In the genomic region with DNA sequence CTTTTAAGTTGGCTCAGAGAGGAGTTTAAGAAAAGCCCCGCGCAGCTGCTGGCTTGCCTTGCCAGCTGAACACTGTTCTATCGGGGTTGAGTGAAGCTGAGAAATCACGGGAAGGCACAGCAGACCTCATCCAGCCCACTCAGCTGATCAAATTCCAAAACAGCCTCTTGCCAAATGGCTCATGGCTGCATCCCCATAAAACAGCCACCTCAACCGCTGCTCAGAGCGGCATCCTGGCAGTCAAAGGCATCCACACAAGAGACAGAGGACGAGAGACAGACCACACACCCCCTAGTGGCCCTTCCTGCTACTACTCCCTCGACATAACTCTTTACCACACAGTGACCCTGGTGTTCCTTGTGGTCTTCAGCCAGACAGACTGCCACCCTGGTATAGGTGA, we compare ENCODE assay signal across 9 mouse cellular contexts. TPM values are rescaled to one million over a fixed set of nuclear protein-coding genes. Genes with fewer than 3 reads are reported as not detected.
DNase-seq lines count a peak whose midpoint lies in the region; ATAC-seq and TF ChIP-seq lines count a peak whose summit lies in the region.
"Had no signal": no experiment of that assay in that cellular context is flagged by ENCODE, and none has a peak within 500 bp of the region (broad histone marks: within the 10 kb centered on the region; RNA-seq: fewer than 3 reads in every experiment).

No protein-coding gene starts in this region.

- H3K9ac ChIP-seq in intestine, postnatal 0 days (ENCODE audit: low read depth, low read length), result no peak overlapping the region
- H3K9ac ChIP-seq in intestine, embryonic 15.5 days, result no peak overlapping the region
- no peak overlapping the region for H3K9ac ChIP-seq in forebrain, embryonic 14.5 days (ENCODE audit: low read length)
- H3K9ac ChIP-seq: embryonic facial prominence, embryonic 13.5 days; midbrain, embryonic 12.5 days had no signal

- peak; percentile 69 for TF ChIP-seq CTCF in intestine, postnatal 0 days (IDR thresholded peaks at IDR 0.05; ENCODE audit: low read depth)
- TF ChIP-seq CTCF in Patski (IDR thresholded peaks at IDR 0.05), result peak; percentile 51

- no peaks in the 10 kb centered on the region for H3K27me3 ChIP-seq in intestine, postnatal 0 days (replicated peaks; ENCODE audit: control insufficient read depth, insufficient read depth, low read length)
- H3K27me3 ChIP-seq in intestine, embryonic 15.5 days (replicated peaks), result no peaks in the 10 kb centered on the region
- peaks cover 6% of the 10 kb centered on the region for H3K27me3 ChIP-seq in Patski
- H3K27me3 ChIP-seq in forebrain, embryonic 14.5 days (replicated peaks; ENCODE audit: control insufficient read depth, insufficient read depth, low read length), result no peaks in the 10 kb centered on the region
- H3K27me3 ChIP-seq: embryonic facial prominence, embryonic 13.5 days; midbrain, embryonic 12.5 days had no signal

- POLR2A ChIA-PET in Patski (lab: Charles Lee), result no interaction called here

- no peaks in the 10 kb centered on the region for H3K36me3 ChIP-seq in intestine, postnatal 0 days (ENCODE audit: control insufficient read depth, insufficient read depth)
- H3K36me3 ChIP-seq in intestine, embryonic 15.5 days, result no peaks in the 10 kb centered on the region
- H3K36me3 ChIP-seq in forebrain, embryonic 14.5 days (ENCODE audit: control insufficient read depth, insufficient read depth, low read length), result no peaks in the 10 kb centered on the region
- H3K36me3 ChIP-seq: embryonic facial prominence, embryonic 13.5 days; midbrain, embryonic 12.5 days had no signal

- 37% methylated on average over 8 of the region's 8 CpGs for WGBS in intestine, postnatal 0 days
- 40% methylated on average over 8 of the region's 8 CpGs for WGBS in intestine, embryonic 15.5 days
- WGBS in forebrain, embryonic 14.5 days, result 27% methylated on average over 8 of the region's 8 CpGs

- in situ Hi-C loops in Patski (cut with MboI; ENCODE audit: low pct_unique_long_range_greater_than_20kb), result no loop called here

- H3K27ac ChIP-seq in intestine, postnatal 0 days (ENCODE audit: low read depth, low read length), result no peak overlapping the region
- no peak overlapping the region for H3K27ac ChIP-seq in intestine, embryonic 15.5 days
- H3K27ac ChIP-seq in forebrain, embryonic 14.5 days (ENCODE audit: low read depth, low read length), result no peak overlapping the region
- H3K27ac ChIP-seq: embryonic facial prominence, embryonic 13.5 days; midbrain, embryonic 12.5 days had no signal

- no peak overlapping the region for H3K4me2 ChIP-seq in intestine, postnatal 0 days (replicated peaks; ENCODE audit: low read depth)
- H3K4me2 ChIP-seq in intestine, embryonic 15.5 days (replicated peaks), result no peak overlapping the region
- H3K4me2 ChIP-seq in forebrain, embryonic 14.5 days (ENCODE audit: low read length), result no peak overlapping the region
- H3K4me2 ChIP-seq: embryonic facial prominence, embryonic 13.5 days; midbrain, embryonic 12.5 days had no signal

- H3K9me3 ChIP-seq in intestine, postnatal 0 days (ENCODE audit: control insufficient read depth), result no peaks in the 10 kb centered on the region
- no peaks in the 10 kb centered on the region for H3K9me3 ChIP-seq in intestine, embryonic 15.5 days
- no peaks in the 10 kb centered on the region for H3K9me3 ChIP-seq in forebrain, embryonic 14.5 days (replicated peaks; ENCODE audit: control insufficient read depth, low read length)
- H3K9me3 ChIP-seq: embryonic facial prominence, embryonic 13.5 days; midbrain, embryonic 12.5 days had no signal

- no peaks in the 10 kb centered on the region for H3K4me1 ChIP-seq in intestine, postnatal 0 days (replicated peaks; ENCODE audit: control insufficient read depth, insufficient read depth, low read length)
- no peaks in the 10 kb centered on the region for H3K4me1 ChIP-seq in intestine, embryonic 15.5 days (replicated peaks)
- H3K4me1 ChIP-seq in forebrain, embryonic 14.5 days (ENCODE audit: control insufficient read depth, insufficient read depth, low read length), result no peaks in the 10 kb centered on the region
- H3K4me1 ChIP-seq: embryonic facial prominence, embryonic 13.5 days had no signal

- no peak for DNase-seq in Patski (ENCODE audit: low read depth, low spot score)
- DNase-seq in forebrain, embryonic 14.5 days (ENCODE audit: low spot score), result peak; percentile 36
- DNase-seq in layer of hippocampus, adult 9-11 months, result peak; percentile 69
- peak; percentile 28 for DNase-seq in lung, postnatal 36 days
- peak; percentile 24 to 34 for DNase-seq in thymus, postnatal 36 days

- H3K4me3 ChIP-seq in intestine, postnatal 0 days (ENCODE audit: low read depth, low read length), result no peak overlapping the region
- H3K4me3 ChIP-seq in intestine, embryonic 15.5 days (replicated peaks), result no peak overlapping the region
- no peak overlapping the region for H3K4me3 ChIP-seq in forebrain, embryonic 14.5 days (ENCODE audit: low read depth, low read length)
- H3K4me3 ChIP-seq: embryonic facial prominence, embryonic 13.5 days; midbrain, embryonic 12.5 days had no signal

- CTCF ChIA-PET in Patski (lab: Charles Lee), result no interaction called here

- ATAC-seq in intestine, postnatal 0 days, result no peak
- no peak for ATAC-seq in intestine, embryonic 15.5 days
- ATAC-seq in Patski, result no peak
- peak; percentile 44; the same call in 1 of the 2 replicates for ATAC-seq in forebrain, embryonic 14.5 days

RNA-seq across cellular contexts. Expression of a gene that starts 30.6 kb away (rescaled TPM):
- 15.6 and 17.8 TPM in 2 replicates for polyA plus RNA-seq in intestine, postnatal 0 days (2015; fragmentation: Nextera tagmentation; extraction: Ambion mirVana)
- polyA plus RNA-seq in intestine, embryonic 15.5 days (2015; fragmentation: Nextera tagmentation; extraction: Ambion mirVana), result 13.4 and 13.6 TPM in 2 replicates
- 24.6 TPM for polyA plus RNA-seq in Patski (2021)
- 1.8 and 2.9 TPM in 2 replicates for polyA plus RNA-seq in forebrain, embryonic 14.5 days (2014; fragmentation: Nextera tagmentation; extraction: Ambion mirVana)
